Mouse (Mus musculus) ES-Bruce4 (cell line): Measurements from ENCODE around the gene Rtl8c.
"Not testable (repeated sequence)": the region's sequence is repeated elsewhere in the genome, so short reads cannot be mapped to it uniquely, and the experiment has no call there.

Source experiments
- CTCF ChIP-seq: IDR thresholded peaks from one replicate; pipeline ENCODE4 v1.8.1; 2011; ENCODE audit warnings: low read depth, low read length
- EP300 ChIP-seq: IDR thresholded peaks from 2 replicates; pipeline ENCODE4 v1.6.1; 2011; ENCODE audit warnings: low read depth, low read length; ENCODE audit not compliant: insufficient read depth

GRCm38 (mm10) chrX:53652917-53653316 lies 45.1 kb downstream of the Rtl8c start:
- not testable (repeated sequence) for TF ChIP-seq EP300, CTCF
